Mouse (Mus musculus) testis, adult 2 months (tissue): ENCODE measurements around the gene Gm28434. TPM values are rescaled to one million over a fixed set of nuclear protein-coding genes. Genes with fewer than 3 reads are reported as not detected.

Experiments
- H3K27ac ChIP-seq: fragments of 200-500 bp; 2 replicates; pipeline ENCODE4 v1.5.1; 2012; ENCODE audit warnings: low read depth, low read length; ENCODE audit not compliant: control insufficient read depth, insufficient read depth
- H3K27me3 ChIP-seq: fragments of 200-500 bp; 2 replicates; pipeline ENCODE4 v1.6.1; 2012; ENCODE audit warnings: mild to moderate bottlenecking, low read length, moderate library complexity; ENCODE audit not compliant: control insufficient read depth, insufficient read depth
- H3K36me3 ChIP-seq: fragments of 200-500 bp; 2 replicates; pipeline ENCODE4 v1.6.1; 2012; ENCODE audit warnings: mild to moderate bottlenecking, low read length; ENCODE audit not compliant: control insufficient read depth, insufficient read depth
- H3K4me1 ChIP-seq: fragments of 200-500 bp; 2 replicates; pipeline ENCODE4 v1.6.1; 2012; ENCODE audit warnings: low read length; ENCODE audit not compliant: control insufficient read depth, insufficient read depth
- H3K4me3 ChIP-seq: fragments of 200-500 bp; 2 replicates; pipeline ENCODE4 v1.5.1; 2012; ENCODE audit warnings: low read depth, mild to moderate bottlenecking, low read length, moderate library complexity, mixed read lengths; ENCODE audit not compliant: control insufficient read depth
- CTCF ChIP-seq: fragments of 200-500 bp; IDR thresholded peaks from 2 replicates; pipeline ENCODE4 v1.5.1; 2012; ENCODE audit warnings: low read depth, mild to moderate bottlenecking, inconsistent platforms, low read length, moderate library complexity; ENCODE audit not compliant: control insufficient read depth, insufficient read depth, insufficient replicate concordance
- POLR2A ChIP-seq: fragments of 200-500 bp; IDR thresholded peaks from 2 replicates; pipeline ENCODE4 v1.6.1; 2012; ENCODE audit warnings: low read depth, mild to moderate bottlenecking, inconsistent platforms, low read length, moderate library complexity; ENCODE audit not compliant: control insufficient read depth
- polyA plus RNA-seq: library from polyadenylated mRNA; depleted of rRNA; stranded (reverse); fragments of >200 nt; gene quantifications from 2 replicates; pipeline ENCODE4 v1.2.3, GENCODE M21; 2012; rRNA removed

The Gm28434 gene
- polyA plus RNA-seq, 1 experiment = not detected

DNA sequence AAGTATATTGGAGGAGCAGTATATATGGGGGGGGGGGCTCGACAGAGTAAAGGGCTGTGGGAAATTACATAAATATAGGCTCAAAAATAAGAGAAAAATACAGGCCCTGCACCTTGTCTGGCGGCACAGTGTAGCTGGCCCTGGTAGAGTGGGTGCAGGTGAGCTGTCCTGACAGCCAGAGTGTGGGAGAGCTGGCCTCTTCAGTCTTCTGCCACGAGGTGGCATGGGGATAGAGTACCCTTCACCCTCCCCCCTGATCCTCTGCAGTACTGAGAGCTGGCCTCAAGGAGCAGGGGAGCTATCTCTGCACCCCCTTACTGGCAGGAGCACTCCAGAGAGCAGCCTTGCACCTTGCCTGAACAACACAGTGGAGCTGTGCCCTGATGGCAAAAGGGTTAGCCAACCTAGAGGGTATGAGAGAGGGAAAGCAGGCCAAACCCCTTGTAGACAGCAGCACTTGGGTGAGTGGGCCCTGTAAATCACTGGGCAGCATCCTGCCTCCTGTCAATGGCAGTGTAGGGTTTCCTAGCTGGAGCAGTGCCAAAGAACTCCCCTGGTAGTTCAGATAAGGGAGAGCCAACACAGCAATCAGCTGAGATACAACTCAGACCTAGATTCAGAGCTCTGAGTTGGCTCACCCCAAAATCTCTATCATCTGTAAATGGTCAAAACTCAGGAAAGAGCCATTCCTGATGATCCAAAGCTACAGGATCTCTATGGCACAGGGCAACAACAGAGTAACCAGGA is 13.3 kb downstream of the Gm28434 start:
- Histone ChIP-seq H3K27ac (no peak overlapping the region), H3K27me3 (no peaks in the 10 kb centered on the region), H3K4me1 (no peaks in the 10 kb centered on the region), H3K4me3 (peak overlapping the region; percentile 62), H3K36me3 (no peaks in the 10 kb centered on the region)
- TF ChIP-seq POLR2A (no peak), CTCF (no peak)

GRCm38 (mm10) chr5:88002249-88002648 is 32.9 kb downstream of the Gm28434 start, which contains the start of gene Smr3a:
Gene Smr3a (plus strand): TSS chr5:88002549.
- no peaks in the 10 kb centered on the region for H3K27me3 ChIP-seq
- no peak within 1 kb of the TSS for H3K27ac ChIP-seq
- no peaks in the 10 kb centered on the region for H3K36me3 ChIP-seq
- no peaks in the 10 kb centered on the region for H3K4me1 ChIP-seq
- TF ChIP-seq CTCF (no peak), POLR2A (no peak)
- no peak within 1 kb of the TSS for H3K4me3 ChIP-seq

DNA sequence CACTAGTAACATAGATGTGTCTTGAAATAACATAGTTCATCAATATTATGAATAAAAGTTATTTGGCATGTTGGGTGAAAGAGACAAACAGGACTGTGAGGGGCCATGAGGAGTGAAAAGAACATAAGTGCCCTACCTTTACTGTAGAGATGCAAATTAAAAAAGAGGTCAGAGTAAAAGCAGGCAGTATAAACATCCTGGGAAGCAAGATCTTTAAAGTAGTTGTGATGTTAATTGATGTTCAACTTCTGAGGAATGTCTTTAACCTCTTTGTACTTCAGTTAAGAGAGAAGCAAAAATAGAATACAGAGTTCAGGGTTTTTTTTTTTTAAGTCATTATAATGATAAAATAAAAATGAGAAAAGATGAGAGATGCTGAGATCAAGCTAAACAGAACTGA is 35.9 kb downstream of the Gm28434 start:
- Histone ChIP-seq H3K27ac (no peak overlapping the region), H3K36me3 (no peaks in the 10 kb centered on the region), H3K27me3 (no peaks in the 10 kb centered on the region), H3K4me3 (no peak overlapping the region), H3K4me1 (no peaks in the 10 kb centered on the region)
- TF ChIP-seq POLR2A (no peak), CTCF (no peak)

Other genes starting within 250 kb of the Gm28434 start
- gene Csn1s2a, start 194.9 kb upstream of the Gm28434 start, polyA plus RNA-seq = not detected in 2 replicates
- gene Csn1s2b, start 161.4 kb upstream of the Gm28434 start, polyA plus RNA-seq = 0.44 and 0.46 TPM in 2 replicates
- gene Prr27, start 143.8 kb upstream of the Gm28434 start, polyA plus RNA-seq = 120 and 200 TPM in 2 replicates
- 4.6 TPM in 1 of 2 replicates, not detected in the other for gene Odam, start 84.5 kb upstream of the Gm28434 start, polyA plus RNA-seq
- gene Csn3, start 43.9 kb upstream of the Gm28434 start, polyA plus RNA-seq = not detected in 2 replicates
- gene 2310003L06Rik, start 58 bp upstream of the Gm28434 start, polyA plus RNA-seq = not detected in 2 replicates
- 205 and 247 TPM in 2 replicates for gene Cabs1, start 9.9 kb downstream of the Gm28434 start, polyA plus RNA-seq
- not detected in 2 replicates for gene Smr3a, start 33.0 kb downstream of the Gm28434 start, polyA plus RNA-seq
- not detected in 2 replicates for gene Smr2, start 117.0 kb downstream of the Gm28434 start, polyA plus RNA-seq
- gene Gm11116, start 142.0 kb downstream of the Gm28434 start, polyA plus RNA-seq = not detected in 2 replicates
- gene Gm11115, start 184.6 kb downstream of the Gm28434 start, polyA plus RNA-seq = not detected in 2 replicates